Mouse (Mus musculus): ENCODE data around the gene Dmc1.

DNA sequence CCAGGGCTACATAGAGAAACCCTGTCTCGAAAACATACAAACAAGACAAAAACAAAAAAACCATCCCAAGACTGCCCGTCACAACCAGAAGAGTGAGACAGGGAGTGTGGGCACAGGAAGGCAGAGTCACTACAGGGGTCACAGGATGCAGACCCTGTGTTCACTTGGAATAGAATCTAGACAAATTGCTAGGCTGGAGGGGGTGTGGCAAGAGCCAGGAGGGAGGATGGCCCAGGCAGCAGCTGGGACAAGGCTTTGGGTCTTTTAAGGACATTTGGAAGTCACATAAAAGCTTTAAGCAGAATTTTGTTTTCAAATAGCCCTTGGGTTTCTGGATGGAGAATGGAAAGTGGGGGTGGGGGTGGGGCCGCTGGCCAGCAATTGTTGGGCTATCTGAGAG, 86.3 kb downstream of the Dmc1 start:
- TF ChIP-seq POLR2A (IDR thresholded peaks at IDR 0.05; ENCODE audit: borderline replicate concordance, extremely low read depth, insufficient read depth, insufficient read length, poor library complexity, severe bottlenecking): no peak
- TF ChIP-seq CTCF (IDR thresholded peaks at IDR 0.05; ENCODE audit: borderline replicate concordance, extremely low read depth, insufficient read depth, insufficient read length): no peak

Data from brain, embryonic 14.5 days (tissue).